Mouse (Mus musculus): ENCODE measurements around the gene Stxbp2.

DNA sequence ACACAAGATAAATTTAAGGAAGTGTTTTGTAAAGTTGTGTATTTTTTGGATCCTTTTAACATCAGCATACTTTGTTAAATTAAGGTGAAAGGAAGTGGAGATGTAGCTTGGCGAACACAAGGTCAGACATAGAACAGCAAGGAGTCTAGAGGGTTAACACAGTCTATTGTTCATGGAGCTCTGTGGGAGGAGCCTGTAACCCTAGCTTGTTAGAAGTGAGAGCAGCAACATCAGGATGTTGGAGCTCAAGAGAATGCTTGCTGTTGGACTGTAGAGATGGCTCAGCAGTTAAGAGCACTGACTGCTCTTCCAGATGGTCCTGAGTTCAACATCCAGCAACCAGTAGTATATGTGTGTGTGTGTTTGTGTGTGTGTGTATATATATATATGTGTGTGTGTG is 18.2 kb downstream of the Stxbp2 start:
- TF ChIP-seq POLR2A (IDR thresholded peaks at IDR 0.05; ENCODE audit: extremely low read depth, insufficient read depth, low read length) (no peak), CTCF (IDR thresholded peaks at IDR 0.05; ENCODE audit: extremely low read depth, insufficient read depth, low read length) (no peak)
